Mouse (Mus musculus) midbrain, embryonic 14.5 days (tissue): ENCODE measurements around the gene Mettl7a2. TPM values are rescaled to one million over a fixed set of nuclear protein-coding genes. Genes with fewer than 3 reads are reported as not detected.

ENCODE experiments used
- ATAC-seq: fragments of 200-750 bp; cut with Nextera tagmentation; 2 replicates; pipeline ENCODE4 v1.8.0; 2017; ENCODE audit warnings: moderate number of reproducible peaks, moderate library complexity; ENCODE audit not compliant: low FRiP score, low TSS enrichment
- DNase-seq: peaks from one replicate; pipeline ENCODE4 v3.0.0-alpha.2; 2015
- H3K27ac ChIP-seq: fragments of 300-500 bp; sonication (generic); replicated peaks from 2 replicates; pipeline ENCODE4 v1.5.1; 2014; ENCODE audit warnings: mild to moderate bottlenecking, low read depth, low read length, moderate library complexity
- H3K27me3 ChIP-seq: fragments of 300-500 bp; sonication (generic); 2 replicates; pipeline ENCODE4 v1.6.1; 2014; ENCODE audit warnings: low read length, control low read depth, mixed read lengths; ENCODE audit not compliant: control insufficient read depth, insufficient read depth
- H3K36me3 ChIP-seq: fragments of 300-500 bp; sonication (generic); 2 replicates; pipeline ENCODE4 v1.6.1; 2014; ENCODE audit warnings: low read length, control low read depth; ENCODE audit not compliant: control insufficient read depth, insufficient read depth
- H3K4me1 ChIP-seq: fragments of 300-500 bp; sonication (generic); 2 replicates; pipeline ENCODE4 v1.6.1; 2014; ENCODE audit warnings: mild to moderate bottlenecking, antibody characterized with exemption, low read length, control low read depth; ENCODE audit not compliant: control insufficient read depth, insufficient read depth
- H3K4me2 ChIP-seq: fragments of 300-500 bp; sonication (generic); 2 replicates; pipeline ENCODE4 v1.6.1; 2014; ENCODE audit warnings: mild to moderate bottlenecking, low read length, moderate library complexity
- H3K4me3 ChIP-seq: fragments of 300-500 bp; sonication (generic); replicated peaks from 2 replicates; pipeline ENCODE4 v1.5.1; 2014; ENCODE audit warnings: low read depth, low read length
- H3K9ac ChIP-seq: fragments of 300-500 bp; sonication (generic); replicated peaks from 2 replicates; pipeline ENCODE4 v1.6.1; 2014; ENCODE audit warnings: mild to moderate bottlenecking, low read length, moderate library complexity
- H3K9me3 ChIP-seq: fragments of 300-500 bp; sonication (generic); 2 replicates; pipeline ENCODE4 v1.6.1; 2016; ENCODE audit warnings: low read length, control low read depth, mixed read lengths; ENCODE audit not compliant: control insufficient read depth
- WGBS: fragments of 180-500 bp; shearing (Covaris S2); extraction: QIAGEN DNeasy Blood & Tissue Kit; methylation state at CpG from one replicate; pipeline ENCODE4 v1.1.7; 2014; 5-methylcytosine and 5-hydroxymethylcytosine counted together
- polyA plus RNA-seq: library from polyadenylated mRNA; unstranded; fragments of >200 nt; fragmentation: Nextera tagmentation; extraction: Ambion mirVana; gene quantifications from 2 replicates; pipeline ENCODE4 v1.2.1, GENCODE M21; 2014

The Mettl7a2 gene
- polyA plus RNA-seq, 1 experiment from 2014 or later = not detected

DNA sequence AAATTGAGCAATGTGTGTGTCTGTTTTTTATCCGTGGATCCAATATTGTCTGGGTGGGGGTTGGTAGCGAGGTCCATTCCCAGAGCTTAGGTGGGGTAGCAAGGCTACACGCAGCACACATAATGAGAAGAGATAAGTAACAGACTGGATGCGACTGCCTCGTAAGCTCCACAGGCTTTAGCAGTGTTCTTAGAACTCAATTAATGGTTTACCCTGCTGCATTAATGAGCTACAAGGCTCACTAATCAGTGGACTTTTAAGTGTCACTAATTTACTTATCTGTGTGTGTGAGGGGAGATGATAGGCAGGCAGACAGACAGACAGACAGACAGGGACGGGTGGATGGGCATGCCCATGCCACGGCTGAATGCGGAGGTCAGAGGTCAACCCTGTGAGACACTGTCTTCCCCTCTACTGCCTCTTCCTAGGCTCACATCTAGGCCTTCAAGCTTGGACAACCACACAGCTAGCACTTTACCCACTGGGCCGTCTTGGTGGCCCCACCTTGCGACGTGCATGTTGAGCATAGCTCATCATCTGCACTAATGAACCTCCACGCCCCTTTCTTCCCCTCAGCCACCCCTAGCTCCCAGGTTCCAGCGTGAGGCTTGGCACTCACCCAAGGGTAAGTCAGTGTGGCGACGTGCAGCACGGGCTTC, 47.7 kb downstream of the Mettl7a2 start:
- H3K27me3 ChIP-seq = no peaks in the 10 kb centered on the region
- ATAC-seq (no peak), DNase-seq (no peak)
- WGBS = 90% methylated on average over 16 of the region's 16 CpGs
- H3K4me1 ChIP-seq = no peaks in the 10 kb centered on the region
- H3K9ac ChIP-seq = no peak overlapping the region
- no peak overlapping the region for H3K4me3 ChIP-seq
- H3K36me3 ChIP-seq = peaks cover 98% of the 10 kb centered on the region
- H3K4me2 ChIP-seq = no peak overlapping the region
- H3K9me3 ChIP-seq = no peaks in the 10 kb centered on the region
- no peak overlapping the region for H3K27ac ChIP-seq

DNA sequence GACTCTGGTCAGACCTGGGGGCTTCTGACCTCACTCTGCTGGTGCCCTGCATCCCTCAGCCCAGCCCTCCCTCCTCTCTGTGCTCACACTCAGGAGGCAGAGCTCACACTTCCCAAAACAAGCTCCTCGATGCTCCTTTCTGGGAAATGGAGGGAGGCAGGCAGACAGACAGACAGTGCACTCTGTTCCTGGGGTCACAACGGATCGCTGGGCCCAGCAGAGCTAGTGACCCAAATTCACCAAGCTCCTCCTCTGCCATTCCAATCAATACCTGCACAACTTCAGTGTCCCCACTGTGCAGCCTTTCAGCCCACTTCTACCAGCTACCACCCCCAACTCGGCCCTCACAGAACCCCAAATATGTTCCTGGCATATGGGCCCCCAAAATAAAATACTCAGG, 48.8 kb downstream of the Mettl7a2 start:
- peaks cover 94% of the 10 kb centered on the region for H3K36me3 ChIP-seq
- no peak overlapping the region for H3K27ac ChIP-seq
- no peak overlapping the region for H3K4me3 ChIP-seq
- 93% methylated on average over 4 of the region's 4 CpGs for WGBS
- no peaks in the 10 kb centered on the region for H3K9me3 ChIP-seq
- H3K27me3 ChIP-seq = no peaks in the 10 kb centered on the region
- no peak overlapping the region for H3K9ac ChIP-seq
- ATAC-seq (no peak), DNase-seq (no peak)
- no peaks in the 10 kb centered on the region for H3K4me1 ChIP-seq
- no peak overlapping the region for H3K4me2 ChIP-seq

DNA sequence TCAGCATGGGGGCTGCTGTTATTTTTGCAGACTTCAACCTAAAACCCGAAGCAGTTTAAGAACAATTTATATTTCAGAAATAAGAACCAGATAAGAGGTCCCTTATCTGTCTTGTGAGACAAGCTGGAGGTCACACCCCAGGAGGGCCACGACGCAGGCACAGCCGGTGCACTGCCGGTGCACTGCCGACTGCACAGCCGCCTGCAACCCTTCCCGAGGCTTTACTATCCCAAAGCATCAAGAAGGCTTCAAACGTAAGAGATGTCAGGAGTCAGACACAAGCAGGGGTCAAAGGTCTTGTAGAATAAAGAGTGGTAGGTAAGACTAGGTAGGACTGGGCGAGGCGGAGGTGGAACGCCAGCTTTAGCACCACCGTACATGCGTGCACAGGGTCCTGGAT, 49.3 kb downstream of the Mettl7a2 start:
- no peak for ATAC-seq
- Histone ChIP-seq H3K4me2 (no peak overlapping the region), H3K9me3 (no peaks in the 10 kb centered on the region), H3K4me3 (no peak overlapping the region), H3K27me3 (no peaks in the 10 kb centered on the region), H3K9ac (no peak overlapping the region), H3K36me3 (peaks cover 92% of the 10 kb centered on the region), H3K4me1 (no peaks in the 10 kb centered on the region), H3K27ac (no peak overlapping the region)
- no peak for DNase-seq
- WGBS = 92% methylated on average over 14 of the region's 14 CpGs

DNA sequence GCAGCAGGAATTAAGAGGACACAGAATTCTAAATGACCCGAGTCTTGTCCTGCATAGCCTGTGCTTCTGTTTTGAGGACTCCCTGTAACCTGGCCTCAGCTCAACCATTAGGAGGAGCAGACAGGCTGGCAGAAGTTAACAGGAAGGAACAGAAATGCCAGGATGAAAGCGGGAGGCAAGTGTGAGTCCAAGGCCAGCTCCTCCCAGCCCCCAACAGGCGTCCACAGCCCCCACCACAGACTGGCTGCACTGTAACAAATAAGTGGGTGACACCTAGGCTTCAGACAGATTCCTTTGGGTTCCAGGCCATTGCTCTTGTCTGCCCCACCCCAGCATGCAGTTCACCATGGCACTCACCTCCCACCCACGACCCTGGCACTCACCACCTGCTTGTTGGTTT, 49.8 kb downstream of the Mettl7a2 start:
- ATAC-seq (no peak), DNase-seq (no peak)
- Histone ChIP-seq H3K9ac (no peak overlapping the region), H3K4me1 (no peaks in the 10 kb centered on the region), H3K27me3 (no peaks in the 10 kb centered on the region), H3K36me3 (peaks cover 91% of the 10 kb centered on the region), H3K9me3 (no peaks in the 10 kb centered on the region), H3K27ac (no peak overlapping the region), H3K4me2 (no peak overlapping the region), H3K4me3 (no peak overlapping the region)
- WGBS = 90% methylated on average over 4 of the region's 4 CpGs

DNA sequence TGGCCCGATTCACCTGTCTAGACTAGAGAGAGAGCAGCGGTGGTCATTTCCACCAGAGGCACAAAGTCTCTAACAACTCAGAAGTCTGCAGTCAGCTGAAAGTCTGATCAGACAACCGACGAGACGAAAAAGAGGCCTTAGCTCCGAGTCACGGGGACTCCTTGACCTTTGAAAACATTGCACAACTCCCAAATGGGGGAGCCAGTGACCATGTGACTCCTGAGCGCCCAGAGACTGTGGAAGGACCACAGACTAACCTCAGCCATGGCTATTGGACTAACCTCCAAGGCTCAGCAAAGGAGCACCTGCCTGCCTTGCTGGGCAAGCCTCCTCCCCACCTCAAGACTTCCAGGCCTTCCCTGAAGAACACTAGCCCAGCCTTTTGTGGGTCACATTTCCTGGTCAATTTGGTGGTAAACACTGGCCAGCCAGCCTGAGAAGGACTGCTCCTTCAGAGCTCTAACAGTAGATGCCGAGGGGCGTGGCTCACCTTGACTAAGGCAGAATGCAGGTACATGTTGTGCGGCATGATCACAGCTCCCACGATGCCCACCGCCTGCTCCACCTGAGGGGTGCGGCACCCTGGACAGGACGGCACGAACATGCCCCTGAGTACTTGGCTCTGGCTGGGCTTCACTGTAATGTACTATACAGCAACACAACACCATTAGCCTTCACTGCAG, 50.5 kb downstream of the Mettl7a2 start:
- Histone ChIP-seq H3K4me3 (no peak overlapping the region), H3K27me3 (no peaks in the 10 kb centered on the region), H3K9me3 (no peaks in the 10 kb centered on the region), H3K4me2 (no peak overlapping the region), H3K9ac (no peak overlapping the region), H3K27ac (no peak overlapping the region), H3K4me1 (no peaks in the 10 kb centered on the region), H3K36me3 (peaks cover 91% of the 10 kb centered on the region)
- DNase-seq = no peak
- 94% methylated on average over 16 of the region's 16 CpGs for WGBS
- ATAC-seq = no peak

DNA sequence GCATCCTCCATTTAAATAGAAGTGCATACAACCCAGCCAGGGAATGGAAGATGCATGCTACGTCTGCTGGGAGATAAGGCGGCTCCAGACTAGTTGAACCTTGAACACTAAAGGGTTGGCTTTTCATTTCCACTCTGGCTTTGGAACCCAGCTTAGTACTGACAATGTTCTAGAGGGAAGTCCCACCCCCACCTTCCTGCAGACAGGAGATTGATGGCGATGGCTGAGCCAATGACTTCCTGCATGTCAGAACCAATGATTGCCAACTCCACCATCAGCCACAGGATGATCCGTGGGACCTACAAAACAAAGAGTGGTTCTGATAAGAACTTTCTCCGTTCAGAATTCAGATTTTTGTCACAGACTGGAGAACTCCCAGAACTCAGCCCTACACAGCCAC, 53.1 kb downstream of the Mettl7a2 start:
- Histone ChIP-seq H3K9ac (no peak overlapping the region), H3K4me1 (no peaks in the 10 kb centered on the region), H3K36me3 (peaks cover 90% of the 10 kb centered on the region), H3K4me3 (no peak overlapping the region), H3K27ac (no peak overlapping the region), H3K4me2 (no peak overlapping the region), H3K9me3 (no peaks in the 10 kb centered on the region), H3K27me3 (no peaks in the 10 kb centered on the region)
- DNase-seq (no peak), ATAC-seq (no peak)
- WGBS = 96% methylated on average over 5 of the region's 5 CpGs

DNA sequence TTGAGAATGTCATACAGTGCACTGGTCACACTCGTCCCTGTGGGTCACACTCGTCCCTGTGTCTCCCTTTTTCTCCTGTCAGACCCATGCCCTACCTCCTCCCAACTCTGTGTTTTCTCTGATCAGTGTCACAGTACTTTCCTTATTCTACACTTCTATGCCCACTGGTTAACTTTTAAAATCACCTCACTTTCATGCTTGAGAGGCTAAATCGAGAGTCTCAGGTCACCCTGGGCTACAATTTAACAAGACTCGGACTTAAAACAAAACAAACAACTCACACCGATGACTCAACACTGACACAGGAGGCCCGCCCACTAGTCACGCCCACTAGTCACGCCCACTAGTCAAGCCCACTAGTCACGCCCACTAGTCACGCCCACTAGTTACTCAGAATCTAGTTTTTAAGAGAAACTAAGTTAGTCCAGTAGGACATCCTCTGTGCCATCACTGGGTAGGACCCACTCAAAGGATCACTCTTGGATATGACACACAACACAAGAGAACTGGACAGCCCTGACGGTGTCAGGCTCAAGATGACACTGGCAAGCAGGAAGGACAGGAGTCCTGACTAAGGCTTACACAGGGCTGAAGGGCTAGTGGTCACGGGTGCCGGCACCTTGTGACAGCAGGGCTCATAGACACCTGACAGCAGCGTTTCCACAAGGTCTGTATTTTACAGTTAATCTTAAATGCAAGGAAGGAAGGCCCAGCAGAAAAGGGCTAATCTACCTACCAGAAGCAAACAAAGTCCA, 58.1 kb downstream of the Mettl7a2 start:
- no peak overlapping the region for H3K4me3 ChIP-seq
- H3K4me1 ChIP-seq = no peaks in the 10 kb centered on the region
- H3K36me3 ChIP-seq = peaks cover 51% of the 10 kb centered on the region
- no peaks in the 10 kb centered on the region for H3K27me3 ChIP-seq
- H3K9ac ChIP-seq = no peak overlapping the region
- ATAC-seq (no peak), DNase-seq (no peak)
- H3K4me2 ChIP-seq = no peak overlapping the region
- no peak overlapping the region for H3K27ac ChIP-seq
- 68% methylated on average over 14 of the region's 14 CpGs for WGBS
- H3K9me3 ChIP-seq = no peaks in the 10 kb centered on the region
